Mouse (Mus musculus): ENCODE measurements around the gene Gapvd1. TPM values are rescaled to one million over a fixed set of nuclear protein-coding genes. Genes with fewer than 3 reads are reported as not detected.

Gene Gapvd1
- polyA plus RNA-seq, 1 experiment, result 86.3 TPM

GRCm38 (mm10) chr2:34667820-34668219, 87.2 kb downstream of the Gapvd1 start:
- H3K9ac ChIP-seq (ENCODE audit: low read depth, poor library complexity, severe bottlenecking), result no peak overlapping the region
- no peaks in the 10 kb centered on the region for H3K9me3 ChIP-seq (replicated peaks; ENCODE audit: control insufficient read depth, insufficient read depth, low read length, poor library complexity, severe bottlenecking)
- H3K36me3 ChIP-seq (ENCODE audit: control insufficient read depth, insufficient read depth, low read length, poor library complexity, severe bottlenecking), result no peaks in the 10 kb centered on the region
- H3K27ac ChIP-seq (ENCODE audit: insufficient read depth, low read length), result no peak overlapping the region
- no peak overlapping the region for H3K4me3 ChIP-seq (ENCODE audit: low read depth, low read length)
- H3K27me3 ChIP-seq (ENCODE audit: control insufficient read depth, insufficient read depth, low read length, poor library complexity, severe bottlenecking), result no peaks in the 10 kb centered on the region
- peaks cover 18% of the 10 kb centered on the region for H3K4me1 ChIP-seq (ENCODE audit: control insufficient read depth, insufficient read depth, low read length)
- TF ChIP-seq EP300 (IDR thresholded peaks at IDR 0.05; ENCODE audit: insufficient read depth, low read depth, low read length), result no peak
- no peak for TF ChIP-seq POLR2A (IDR thresholded peaks at IDR 0.05; ENCODE audit: insufficient read depth, low read length)
- no peak for TF ChIP-seq CTCF (IDR thresholded peaks at IDR 0.05; ENCODE audit: low read depth, low read length)

GRCm38 (mm10) chr2:34647410-34647809, 107.6 kb downstream of the Gapvd1 start:
- no peaks in the 10 kb centered on the region for H3K4me1 ChIP-seq (ENCODE audit: control insufficient read depth, insufficient read depth, low read length)
- H3K27ac ChIP-seq (ENCODE audit: insufficient read depth, low read length), result no peak overlapping the region
- H3K27me3 ChIP-seq (ENCODE audit: control insufficient read depth, insufficient read depth, low read length, poor library complexity, severe bottlenecking), result no peaks in the 10 kb centered on the region
- TF ChIP-seq POLR2A (IDR thresholded peaks at IDR 0.05; ENCODE audit: insufficient read depth, low read length), result no peak
- no peak for TF ChIP-seq CTCF (IDR thresholded peaks at IDR 0.05; ENCODE audit: low read depth, low read length)
- TF ChIP-seq EP300 (IDR thresholded peaks at IDR 0.05; ENCODE audit: insufficient read depth, low read depth, low read length), result no peak
- no peaks in the 10 kb centered on the region for H3K9me3 ChIP-seq (replicated peaks; ENCODE audit: control insufficient read depth, insufficient read depth, low read length, poor library complexity, severe bottlenecking)
- no peak overlapping the region for H3K4me3 ChIP-seq (ENCODE audit: low read depth, low read length)
- no peak overlapping the region for H3K9ac ChIP-seq (ENCODE audit: low read depth, poor library complexity, severe bottlenecking)
- no peaks in the 10 kb centered on the region for H3K36me3 ChIP-seq (ENCODE audit: control insufficient read depth, insufficient read depth, low read length, poor library complexity, severe bottlenecking)

- Histone ChIP-seq H3K4me1 (ENCODE audit: control insufficient read depth, insufficient read depth, low read length) (peaks cover 1% of the 10 kb centered on the region), H3K9ac (ENCODE audit: low read depth, poor library complexity, severe bottlenecking) (no peak overlapping the region), H3K9me3 (replicated peaks; ENCODE audit: control insufficient read depth, insufficient read depth, low read length, poor library complexity, severe bottlenecking) (no peaks in the 10 kb centered on the region), H3K27me3 (ENCODE audit: control insufficient read depth, insufficient read depth, low read length, poor library complexity, severe bottlenecking) (no peaks in the 10 kb centered on the region), H3K4me3 (ENCODE audit: low read depth, low read length) (no peak overlapping the region), H3K27ac (ENCODE audit: insufficient read depth, low read length) (no peak overlapping the region), H3K36me3 (ENCODE audit: control insufficient read depth, insufficient read depth, low read length, poor library complexity, severe bottlenecking) (no peaks in the 10 kb centered on the region)
- TF ChIP-seq EP300 (IDR thresholded peaks at IDR 0.05; ENCODE audit: insufficient read depth, low read depth, low read length), result no peak
- no peak for TF ChIP-seq POLR2A (IDR thresholded peaks at IDR 0.05; ENCODE audit: insufficient read depth, low read length)
- TF ChIP-seq CTCF (IDR thresholded peaks at IDR 0.05; ENCODE audit: low read depth, low read length), result no peak
These were observed 108.5 kb downstream of the Gapvd1 start for GRCm38 (mm10) chr2:34646541-34646865.

GRCm38 (mm10) chr2:34645851-34646540, 109.0 kb downstream of the Gapvd1 start:
- TF ChIP-seq POLR2A (IDR thresholded peaks at IDR 0.05; ENCODE audit: insufficient read depth, low read length) (peak; percentile 46), EP300 (IDR thresholded peaks at IDR 0.05; ENCODE audit: insufficient read depth, low read depth, low read length) (no peak)
- Histone ChIP-seq H3K9ac (ENCODE audit: low read depth, poor library complexity, severe bottlenecking) (peak overlapping the region; percentile 26), H3K27me3 (ENCODE audit: control insufficient read depth, insufficient read depth, low read length, poor library complexity, severe bottlenecking) (no peaks in the 10 kb centered on the region), H3K4me3 (ENCODE audit: low read depth, low read length) (peak overlapping the region; percentile 41), H3K27ac (ENCODE audit: insufficient read depth, low read length) (no peak overlapping the region), H3K4me1 (ENCODE audit: control insufficient read depth, insufficient read depth, low read length) (peaks cover 1% of the 10 kb centered on the region), H3K9me3 (replicated peaks; ENCODE audit: control insufficient read depth, insufficient read depth, low read length, poor library complexity, severe bottlenecking) (no peaks in the 10 kb centered on the region), H3K36me3 (ENCODE audit: control insufficient read depth, insufficient read depth, low read length, poor library complexity, severe bottlenecking) (no peaks in the 10 kb centered on the region)

GRCm38 (mm10) chr2:34644571-34645526, 110.2 kb downstream of the Gapvd1 start:
- Histone ChIP-seq H3K27ac (ENCODE audit: insufficient read depth, low read length) (0 out of 2 replicates have a peak overlapping the region, but pooled peaks have one; percentile 27), H3K4me1 (ENCODE audit: control insufficient read depth, insufficient read depth, low read length) (peaks cover 1% of the 10 kb centered on the region), H3K9me3 (replicated peaks; ENCODE audit: control insufficient read depth, insufficient read depth, low read length, poor library complexity, severe bottlenecking) (no peaks in the 10 kb centered on the region), H3K36me3 (ENCODE audit: control insufficient read depth, insufficient read depth, low read length, poor library complexity, severe bottlenecking) (no peaks in the 10 kb centered on the region), H3K4me3 (ENCODE audit: low read depth, low read length) (peak overlapping the region; percentile 0; the same call in 1 of the 2 replicates), H3K9ac (ENCODE audit: low read depth, poor library complexity, severe bottlenecking) (peak overlapping the region; percentile 22; the same call in 1 of the 2 replicates), H3K27me3 (ENCODE audit: control insufficient read depth, insufficient read depth, low read length, poor library complexity, severe bottlenecking) (no peaks in the 10 kb centered on the region)
- TF ChIP-seq POLR2A (IDR thresholded peaks at IDR 0.05; ENCODE audit: insufficient read depth, low read length), result no peak
- TF ChIP-seq CTCF (IDR thresholded peaks at IDR 0.05; ENCODE audit: low read depth, low read length), result peak; percentile 76
- TF ChIP-seq EP300 (IDR thresholded peaks at IDR 0.05; ENCODE audit: insufficient read depth, low read depth, low read length), result peak; percentile 71; the same call in 1 of the 2 replicates
